Mouse (Mus musculus): ENCODE data around the gene Stk35. TPM values are rescaled to one million over a fixed set of nuclear protein-coding genes. Genes with fewer than 3 reads are reported as not detected.

Stk35 gene
- polyA plus RNA-seq, 1 experiment from 2014 or later: 7.2 TPM

DNA sequence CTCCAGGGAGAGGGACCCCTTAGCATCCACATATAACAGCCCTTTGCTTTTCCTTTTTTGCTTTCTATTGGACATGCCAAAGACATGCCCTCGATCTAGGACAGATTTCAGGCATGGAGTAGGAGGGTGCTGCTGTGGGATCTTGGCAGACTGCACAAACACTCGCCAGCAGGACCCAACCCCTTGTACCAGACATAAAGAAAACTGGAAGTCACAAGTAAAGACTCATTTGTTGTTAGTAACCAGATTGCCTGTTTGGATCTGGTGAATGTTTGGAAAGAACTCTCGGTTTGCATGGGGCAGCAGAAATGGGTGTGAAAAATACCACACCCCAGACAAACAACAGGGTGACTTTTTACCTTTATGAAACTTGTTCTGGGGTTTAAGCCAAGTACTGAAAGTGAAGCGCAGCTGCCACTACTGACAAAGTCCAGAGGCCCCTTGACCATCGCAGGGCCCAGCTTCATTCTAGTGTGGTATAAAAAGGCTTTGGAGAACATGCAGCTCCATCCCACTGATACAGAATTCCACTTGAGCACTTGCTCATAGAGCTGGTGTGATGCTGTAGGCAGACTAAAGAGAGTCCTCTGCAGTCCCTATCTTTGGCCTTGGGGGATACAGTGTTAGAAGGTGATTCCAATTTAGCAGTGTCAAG is 17.4 kb downstream of the Stk35 start:
- DNase-seq (ENCODE audit: low spot score): no peak
- H3K27ac ChIP-seq: no peak overlapping the region

DNA sequence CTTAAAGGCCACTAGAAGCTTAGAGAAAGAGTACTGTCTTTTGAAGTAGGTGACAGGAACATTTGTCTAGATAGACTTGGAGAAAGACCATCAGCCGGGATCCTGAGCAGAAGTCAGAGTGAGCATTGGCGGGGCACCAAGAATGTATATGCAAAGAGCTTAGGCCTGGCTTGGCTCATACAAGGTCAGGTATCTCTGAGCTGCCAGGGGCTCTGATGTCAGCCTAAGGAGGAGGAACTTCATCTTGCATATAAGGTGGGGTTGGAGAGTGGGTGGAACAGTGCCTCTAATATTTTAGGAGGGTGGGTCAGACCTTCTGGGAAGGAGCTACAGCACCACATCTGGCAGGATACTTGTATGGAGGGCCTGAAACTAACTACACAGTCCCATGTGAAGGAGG is 18.6 kb downstream of the Stk35 start:
- Histone ChIP-seq H3K9me3 (replicated peaks; ENCODE audit: low read length) (no peaks in the 10 kb centered on the region), H3K9ac (ENCODE audit: low read depth, low read length) (no peak overlapping the region), H3K4me3 (replicated peaks; ENCODE audit: low read depth, low read length) (no peak overlapping the region), H3K4me2 (ENCODE audit: low read length) (no peak overlapping the region), H3K4me1 (replicated peaks; ENCODE audit: insufficient read depth, low read length) (0 out of 2 replicates have a peak, but pooled peaks cover 2% of the 10 kb centered on the region), H3K27me3 (ENCODE audit: insufficient read depth, low read length) (no peaks in the 10 kb centered on the region), H3K36me3 (ENCODE audit: insufficient read depth, low read length) (0 out of 2 replicates have a peak, but pooled peaks cover 7% of the 10 kb centered on the region), H3K27ac (no peak overlapping the region)
- TF ChIP-seq CTCF (IDR thresholded peaks at IDR 0.05; ENCODE audit: low read depth): no peak
- no peak for ATAC-seq (replicated peaks; ENCODE audit: low FRiP score, low read depth)
- no peak for DNase-seq (ENCODE audit: low spot score)
- 87% methylated on average over 2 of the region's 2 CpGs for WGBS

More for the DNA sequence above, 17.4 kb downstream of the Stk35 start:
- H3K9me3 ChIP-seq (replicated peaks; ENCODE audit: low read length): no peaks in the 10 kb centered on the region
- no peak for ATAC-seq (replicated peaks; ENCODE audit: low FRiP score, low read depth)
- 0 out of 2 replicates have a peak, but pooled peaks cover 2% of the 10 kb centered on the region for H3K4me1 ChIP-seq (replicated peaks; ENCODE audit: insufficient read depth, low read length)
- peaks cover 8% of the 10 kb centered on the region; the same call in 1 of the 2 replicates for H3K36me3 ChIP-seq (ENCODE audit: insufficient read depth, low read length)
- no peak overlapping the region for H3K9ac ChIP-seq (ENCODE audit: low read depth, low read length)
- no peak for TF ChIP-seq CTCF (IDR thresholded peaks at IDR 0.05; ENCODE audit: low read depth)
- no peak overlapping the region for H3K4me2 ChIP-seq (ENCODE audit: low read length)
- no peaks in the 10 kb centered on the region for H3K27me3 ChIP-seq (ENCODE audit: insufficient read depth, low read length)
- H3K4me3 ChIP-seq (replicated peaks; ENCODE audit: low read depth, low read length): no peak overlapping the region
- WGBS: 89% methylated on average over 5 of the region's 5 CpGs

- Histone ChIP-seq H3K4me1 (replicated peaks; ENCODE audit: insufficient read depth, low read length) (0 out of 2 replicates have a peak, but pooled peaks cover 2% of the 10 kb centered on the region), H3K27ac (no peak overlapping the region), H3K9me3 (replicated peaks; ENCODE audit: low read length) (no peaks in the 10 kb centered on the region), H3K4me3 (replicated peaks; ENCODE audit: low read depth, low read length) (no peak overlapping the region), H3K36me3 (ENCODE audit: insufficient read depth, low read length) (0 out of 2 replicates have a peak, but pooled peaks cover 7% of the 10 kb centered on the region), H3K4me2 (ENCODE audit: low read length) (no peak overlapping the region), H3K27me3 (ENCODE audit: insufficient read depth, low read length) (no peaks in the 10 kb centered on the region), H3K9ac (ENCODE audit: low read depth, low read length) (no peak overlapping the region)
- DNase-seq (ENCODE audit: low spot score) (no peak), ATAC-seq (replicated peaks; ENCODE audit: low FRiP score, low read depth) (no peak)
- WGBS: 65% methylated on average over 2 of the region's 2 CpGs
- no peak for TF ChIP-seq CTCF (IDR thresholded peaks at IDR 0.05; ENCODE audit: low read depth)
Observed at GRCm38 (mm10) chr2:129819531-129819930, 19.2 kb downstream of the Stk35 start.

- DNase-seq (ENCODE audit: low spot score): no peak
- H3K9ac ChIP-seq (ENCODE audit: low read depth, low read length): no peak overlapping the region
- no peaks in the 10 kb centered on the region for H3K27me3 ChIP-seq (ENCODE audit: insufficient read depth, low read length)
- ATAC-seq (replicated peaks; ENCODE audit: low FRiP score, low read depth): no peak
- no peak overlapping the region for H3K4me2 ChIP-seq (ENCODE audit: low read length)
- H3K4me1 ChIP-seq (replicated peaks; ENCODE audit: insufficient read depth, low read length): 0 out of 2 replicates have a peak, but pooled peaks cover 2% of the 10 kb centered on the region
- no peaks in the 10 kb centered on the region for H3K9me3 ChIP-seq (replicated peaks; ENCODE audit: low read length)
- no peak overlapping the region for H3K27ac ChIP-seq
- H3K4me3 ChIP-seq (replicated peaks; ENCODE audit: low read depth, low read length): no peak overlapping the region
- 94% methylated on average over 1 of the region's 1 CpGs for WGBS
- TF ChIP-seq CTCF (IDR thresholded peaks at IDR 0.05; ENCODE audit: low read depth): no peak
- H3K36me3 ChIP-seq (ENCODE audit: insufficient read depth, low read length): 0 out of 2 replicates have a peak, but pooled peaks cover 7% of the 10 kb centered on the region
Observed at GRCm38 (mm10) chr2:129819951-129820350, 19.6 kb downstream of the Stk35 start.

- no peak overlapping the region for H3K9ac ChIP-seq (ENCODE audit: low read depth, low read length)
- WGBS: 54% methylated on average over 8 of the region's 8 CpGs
- 0 out of 2 replicates have a peak, but pooled peaks cover 6% of the 10 kb centered on the region for H3K36me3 ChIP-seq (ENCODE audit: insufficient read depth, low read length)
- ATAC-seq (replicated peaks; ENCODE audit: low FRiP score, low read depth) (no peak), DNase-seq (ENCODE audit: low spot score) (no peak)
- H3K27ac ChIP-seq: no peak overlapping the region
- 0 out of 2 replicates have a peak, but pooled peaks cover 2% of the 10 kb centered on the region for H3K4me1 ChIP-seq (replicated peaks; ENCODE audit: insufficient read depth, low read length)
- TF ChIP-seq CTCF (IDR thresholded peaks at IDR 0.05; ENCODE audit: low read depth): no peak
- H3K27me3 ChIP-seq (ENCODE audit: insufficient read depth, low read length): no peaks in the 10 kb centered on the region
- no peak overlapping the region for H3K4me3 ChIP-seq (replicated peaks; ENCODE audit: low read depth, low read length)
- no peaks in the 10 kb centered on the region for H3K9me3 ChIP-seq (replicated peaks; ENCODE audit: low read length)
- H3K4me2 ChIP-seq (ENCODE audit: low read length): no peak overlapping the region
Observed at GRCm38 (mm10) chr2:129821021-129821420, 20.7 kb downstream of the Stk35 start.

DNA sequence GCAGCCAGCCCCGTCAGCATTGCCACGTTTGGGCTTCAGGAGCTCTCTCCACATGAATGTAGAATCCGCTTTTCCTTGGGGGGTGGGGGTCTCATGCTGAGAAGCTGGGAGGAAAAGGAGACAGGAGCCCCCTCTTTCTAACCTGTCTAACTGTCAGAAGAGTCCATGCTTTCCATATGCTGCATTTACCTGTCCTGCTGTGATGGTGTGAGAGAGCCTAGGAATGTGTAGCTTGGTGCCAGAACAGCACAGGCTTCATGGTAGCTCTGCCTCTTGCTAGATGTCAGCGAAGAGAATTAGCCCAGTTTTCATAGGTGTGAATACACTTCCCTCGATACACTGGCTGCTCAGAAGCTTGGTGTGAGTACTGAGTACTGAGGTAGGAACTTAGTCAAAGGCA is 21.3 kb downstream of the Stk35 start:
- 0 out of 2 replicates have a peak, but pooled peaks cover 3% of the 10 kb centered on the region for H3K36me3 ChIP-seq (ENCODE audit: insufficient read depth, low read length)
- no peak for TF ChIP-seq CTCF (IDR thresholded peaks at IDR 0.05; ENCODE audit: low read depth)
- H3K4me2 ChIP-seq (ENCODE audit: low read length): no peak overlapping the region
- DNase-seq (ENCODE audit: low spot score): no peak
- no peak overlapping the region for H3K27ac ChIP-seq
- 84% methylated on average over 5 of the region's 5 CpGs for WGBS
- ATAC-seq (replicated peaks; ENCODE audit: low FRiP score, low read depth): no peak
- H3K4me1 ChIP-seq (replicated peaks; ENCODE audit: insufficient read depth, low read length): 0 out of 2 replicates have a peak, but pooled peaks cover 2% of the 10 kb centered on the region
- no peak overlapping the region for H3K9ac ChIP-seq (ENCODE audit: low read depth, low read length)
- no peak overlapping the region for H3K4me3 ChIP-seq (replicated peaks; ENCODE audit: low read depth, low read length)
- no peaks in the 10 kb centered on the region for H3K9me3 ChIP-seq (replicated peaks; ENCODE audit: low read length)
- no peaks in the 10 kb centered on the region for H3K27me3 ChIP-seq (ENCODE audit: insufficient read depth, low read length)

All from kidney, postnatal 0 days (tissue).